Mouse (Mus musculus): ENCODE measurements around the gene Gabpb1.

The Gabpb1 gene

GRCm38 (mm10) chr2:126591304-126591703 lies 84.8 kb downstream of the Gabpb1 start:
- DNase-seq: no peak

- DNase-seq: no peak
Measured at GRCm38 (mm10) chr2:126587468-126587867, 88.7 kb downstream of the Gabpb1 start.

GRCm38 (mm10) chr2:126584621-126585369 lies 91.3 kb downstream of the Gabpb1 start:
- DNase-seq: no peak

GRCm38 (mm10) chr2:126583960-126584359 lies 92.2 kb downstream of the Gabpb1 start:
- no peak for DNase-seq

GRCm38 (mm10) chr2:126579282-126579681 lies 96.9 kb downstream of the Gabpb1 start:
- DNase-seq: no peak

All from B cell, adult 2 months (primary cell).